Mouse (Mus musculus) hindbrain, embryonic 10.5 days (tissue): Measurements from ENCODE around the gene Dtx3l. TPM values are rescaled to one million over a fixed set of nuclear protein-coding genes. Genes with fewer than 3 reads are reported as not detected.
"Not testable (repeated sequence)": the region's sequence is repeated elsewhere in the genome, so short reads cannot be mapped to it uniquely, and the experiment has no call there.

Experiments
- DNase-seq: peaks from one replicate; pipeline ENCODE4 v3.0.0-alpha.2; 2017; ENCODE audit warnings: low spot score
- H3K27ac ChIP-seq: fragments of 300-500 bp; sonication (generic); 2 replicates; pipeline ENCODE4 v1.5.1; 2016; ENCODE audit warnings: mild to moderate bottlenecking, moderate library complexity
- H3K27me3 ChIP-seq: fragments of 300-500 bp; sonication (generic); 2 replicates; pipeline ENCODE4 v1.6.1; 2016; ENCODE audit warnings: mild to moderate bottlenecking; ENCODE audit not compliant: poor library complexity, insufficient read depth, severe bottlenecking
- H3K36me3 ChIP-seq: fragments of 300-500 bp; sonication (generic); 2 replicates; pipeline ENCODE4 v1.6.1; 2016; ENCODE audit warnings: mild to moderate bottlenecking, moderate library complexity
- H3K4me1 ChIP-seq: fragments of 300-500 bp; sonication (generic); replicated peaks from 2 replicates; pipeline ENCODE4 v1.6.1; 2016; ENCODE audit warnings: mild to moderate bottlenecking
- H3K4me3 ChIP-seq: fragments of 300-500 bp; sonication (generic); 2 replicates; pipeline ENCODE4 v1.5.1; 2016; ENCODE audit warnings: mild to moderate bottlenecking, moderate library complexity
- H3K9me3 ChIP-seq: fragments of 300-500 bp; sonication (generic); 2 replicates; pipeline ENCODE4 v1.6.1; 2016; ENCODE audit warnings: mild to moderate bottlenecking, moderate library complexity
- WGBS: fragments of 180-500 bp; shearing (Covaris S2); methylation state at CpG from one replicate; pipeline ENCODE4 v1.1.7; 2016; 5-methylcytosine and 5-hydroxymethylcytosine counted together
- polyA plus RNA-seq: library from polyadenylated mRNA; unstranded; fragments of >200 nt; fragmentation: Nextera tagmentation; extraction: Ambion mirVana; gene quantifications from 2 replicates; pipeline ENCODE4 v1.2.1, GENCODE M21; 2016

Gene Dtx3l
- polyA plus RNA-seq, 1 experiment from 2014 or later = 1.3 TPM

DNA sequence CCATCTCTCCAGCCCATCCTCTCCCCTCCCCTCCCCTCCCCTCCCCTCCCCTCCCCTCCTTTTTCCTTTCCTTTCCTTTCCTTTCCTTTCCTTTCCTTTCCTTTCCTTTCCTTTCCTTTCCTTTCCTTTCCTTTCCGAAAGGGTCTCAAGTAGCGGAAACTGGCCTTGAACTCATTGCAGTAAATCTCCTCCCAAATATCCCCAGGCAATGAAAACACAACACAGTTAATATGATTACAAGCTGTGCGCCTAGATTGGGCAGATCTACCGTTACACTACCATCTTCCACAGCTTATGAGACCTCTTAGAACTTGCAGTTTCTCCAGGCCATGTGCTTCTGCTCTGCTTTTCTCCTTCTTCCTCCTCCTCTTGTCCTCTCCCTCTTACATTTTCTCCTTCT lies 27.0 kb upstream of the Dtx3l start:
- H3K9me3 ChIP-seq, H3K36me3 ChIP-seq, H3K27ac ChIP-seq, H3K27me3 ChIP-seq, H3K4me3 ChIP-seq, H3K4me1 ChIP-seq, DNase-seq: not testable (repeated sequence)
- 82% methylated on average over 3 of the region's 4 CpGs for WGBS

DNA sequence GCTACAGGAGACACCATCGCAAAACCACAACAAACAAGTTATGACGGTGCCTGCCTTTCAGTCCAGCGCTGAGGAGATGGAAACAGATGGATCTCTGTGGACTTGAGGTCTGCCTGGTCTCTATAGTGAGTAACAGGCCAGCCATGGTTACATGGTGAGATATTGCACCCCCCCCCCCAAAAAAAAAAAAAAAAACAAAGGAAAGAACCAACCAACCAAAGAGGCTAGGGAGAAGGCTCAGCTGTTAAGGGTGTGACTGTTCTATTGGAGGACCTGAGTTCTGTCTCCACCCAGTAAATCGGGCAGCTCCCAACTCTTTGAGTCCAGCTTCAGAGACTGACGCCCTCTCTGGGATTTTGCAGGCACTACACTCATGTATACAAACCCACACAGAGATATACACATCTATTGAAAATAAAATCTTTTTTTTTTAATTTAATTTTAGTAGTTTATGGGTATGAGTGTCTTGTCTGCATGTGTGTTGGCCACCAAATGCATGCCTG lies 13.7 kb upstream of the Dtx3l start:
- no peak for DNase-seq
- no peaks in the 10 kb centered on the region for H3K9me3 ChIP-seq
- no peaks in the 10 kb centered on the region for H3K27me3 ChIP-seq
- 91% methylated on average over 5 of the region's 5 CpGs for WGBS
- H3K27ac ChIP-seq = no peak overlapping the region
- no peak overlapping the region for H3K4me3 ChIP-seq
- no peaks in the 10 kb centered on the region for H3K4me1 ChIP-seq
- H3K36me3 ChIP-seq = no peaks in the 10 kb centered on the region

DNA sequence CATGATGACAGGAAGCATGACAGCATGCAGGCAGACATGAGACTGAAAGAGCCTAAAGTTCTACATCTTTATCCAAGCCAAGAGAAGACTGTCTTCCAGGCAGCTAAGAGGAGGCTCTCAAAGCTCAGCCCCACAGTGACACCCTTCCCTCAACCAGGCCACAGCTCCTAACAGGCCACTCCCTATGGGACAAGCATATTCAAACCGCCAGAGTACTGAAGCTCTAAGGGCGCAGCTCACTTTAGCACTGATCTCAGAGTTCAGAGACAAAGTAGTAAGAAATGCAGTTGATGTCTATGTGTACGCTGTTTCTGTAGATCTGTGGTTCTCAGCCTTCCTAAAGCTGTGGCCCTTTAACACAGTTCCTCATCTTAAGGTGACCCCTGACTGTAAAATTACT lies 12.3 kb upstream of the Dtx3l start:
- WGBS = 95% methylated on average over 3 of the region's 3 CpGs
- no peaks in the 10 kb centered on the region for H3K36me3 ChIP-seq

GRCm38 (mm10) chr16:35949264-35949663 lies 10.3 kb upstream of the Dtx3l start:
- Histone ChIP-seq H3K36me3 (no peaks in the 10 kb centered on the region), H3K4me1 (no peaks in the 10 kb centered on the region), H3K27ac (no peak overlapping the region), H3K4me3 (no peak overlapping the region), H3K9me3 (no peaks in the 10 kb centered on the region), H3K27me3 (no peaks in the 10 kb centered on the region)
- no peak for DNase-seq
- WGBS = 93% methylated on average over 5 of the region's 5 CpGs

More for the DNA sequence above, 12.3 kb upstream of the Dtx3l start:
- no peak for DNase-seq
- no peaks in the 10 kb centered on the region for H3K9me3 ChIP-seq
- no peaks in the 10 kb centered on the region for H3K4me1 ChIP-seq
- no peak overlapping the region for H3K4me3 ChIP-seq
- no peaks in the 10 kb centered on the region for H3K27me3 ChIP-seq
- no peak overlapping the region for H3K27ac ChIP-seq

DNA sequence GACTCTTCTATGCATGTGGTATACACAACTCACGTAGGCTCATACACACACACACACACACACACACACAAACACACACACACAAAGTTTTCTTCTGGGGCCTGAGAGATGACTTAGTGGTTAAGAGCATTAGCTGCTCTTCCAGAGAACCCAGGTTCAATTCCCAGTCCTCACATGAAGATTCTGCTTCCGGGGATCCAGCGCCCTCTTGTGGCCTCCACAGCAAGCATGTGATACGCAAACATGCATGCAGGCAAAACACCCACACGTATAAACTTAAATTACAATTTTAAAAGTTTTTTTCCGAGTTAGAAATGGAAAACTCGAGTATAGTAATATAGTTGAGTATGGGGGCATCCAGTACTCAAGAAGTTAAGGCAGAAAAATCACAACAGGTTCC lies 2.4 kb upstream of the Dtx3l start:
- Histone ChIP-seq H3K36me3 (no peaks in the 10 kb centered on the region), H3K9me3 (no peaks in the 10 kb centered on the region), H3K27me3 (peaks cover 17% of the 10 kb centered on the region), H3K4me3 (no peak overlapping the region), H3K4me1 (peaks cover 14% of the 10 kb centered on the region), H3K27ac (no peak overlapping the region)
- WGBS = 82% methylated on average over 7 of the region's 7 CpGs
- no peak for DNase-seq

DNA sequence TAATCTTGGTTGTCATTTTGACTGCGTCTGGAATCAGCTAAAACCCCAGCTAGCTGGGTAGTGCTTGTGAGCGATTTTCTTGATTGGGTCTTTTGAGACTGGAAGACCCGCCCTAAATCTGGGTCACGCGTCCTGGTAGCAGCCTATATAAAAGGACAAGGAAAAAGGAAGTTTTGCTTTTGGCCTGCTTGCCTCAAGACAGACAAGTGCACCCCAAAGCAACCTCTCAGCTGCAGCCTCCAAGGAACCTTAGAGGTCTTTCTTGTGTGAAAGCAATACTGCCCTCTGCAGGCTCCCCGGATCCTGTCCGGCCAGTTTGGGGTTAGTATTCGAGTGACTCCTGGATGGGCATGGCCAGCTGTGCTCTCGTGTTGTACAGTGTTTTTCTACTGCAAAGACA lies 739 bp upstream of the Dtx3l start:
- peak; percentile 70 for DNase-seq
- Histone ChIP-seq H3K27ac (no peak overlapping the region), H3K4me1 (peaks cover 14% of the 10 kb centered on the region), H3K36me3 (no peaks in the 10 kb centered on the region), H3K9me3 (no peaks in the 10 kb centered on the region), H3K27me3 (peaks cover 17% of the 10 kb centered on the region), H3K4me3 (peak overlapping the region; percentile 65)
- WGBS = 15% methylated on average over 9 of the region's 9 CpGs

- H3K27ac ChIP-seq = peak overlapping the region; percentile 81
Measured at GRCm38 (mm10) chr16:35939261-35939660, 310 bp upstream of the Dtx3l start.

GRCm38 (mm10) chr16:35933181-35933580 lies 5.8 kb downstream of the Dtx3l start:
- no peaks in the 10 kb centered on the region for H3K9me3 ChIP-seq
- WGBS = 87% methylated on average over 10 of the region's 10 CpGs

More at GRCm38 (mm10) chr16:35939261-35939660, 310 bp upstream of the Dtx3l start:
- no peaks in the 10 kb centered on the region for H3K36me3 ChIP-seq
- 9% methylated on average over 6 of the region's 6 CpGs for WGBS
- H3K4me3 ChIP-seq = peak overlapping the region; percentile 65
- DNase-seq = no peak
- H3K27me3 ChIP-seq = peaks cover 17% of the 10 kb centered on the region
- peaks cover 14% of the 10 kb centered on the region for H3K4me1 ChIP-seq
- H3K9me3 ChIP-seq = no peaks in the 10 kb centered on the region

GRCm38 (mm10) chr16:35932179-35933055 lies 6.5 kb downstream of the Dtx3l start:
- DNase-seq = no peak
- Histone ChIP-seq H3K4me3 (no peak overlapping the region), H3K27me3 (no peaks in the 10 kb centered on the region; the same call in 1 of the 2 replicates), H3K9me3 (no peaks in the 10 kb centered on the region), H3K36me3 (no peaks in the 10 kb centered on the region), H3K4me1 (no peaks in the 10 kb centered on the region), H3K27ac (no peak overlapping the region)
- WGBS = 84% methylated on average over 19 of the region's 19 CpGs

More at GRCm38 (mm10) chr16:35933181-35933580, 5.8 kb downstream of the Dtx3l start:
- Histone ChIP-seq H3K36me3 (no peaks in the 10 kb centered on the region), H3K4me3 (no peak overlapping the region), H3K27me3 (peaks cover under 1% of the 10 kb centered on the region), H3K27ac (no peak overlapping the region), H3K4me1 (peaks cover under 1% of the 10 kb centered on the region; the same call in 1 of the 2 replicates)
- no peak for DNase-seq

- H3K36me3 ChIP-seq = no peaks in the 10 kb centered on the region
Measured at GRCm38 (mm10) chr16:35924341-35924740, 14.6 kb downstream of the Dtx3l start.

GRCm38 (mm10) chr16:35923546-35924198 lies 15.3 kb downstream of the Dtx3l start:
- no peak overlapping the region for H3K4me3 ChIP-seq
- no peak for DNase-seq
- no peak overlapping the region for H3K27ac ChIP-seq
- no peaks in the 10 kb centered on the region for H3K36me3 ChIP-seq
- H3K9me3 ChIP-seq = no peaks in the 10 kb centered on the region
- no peaks in the 10 kb centered on the region for H3K27me3 ChIP-seq
- WGBS = 81% methylated on average over 7 of the region's 7 CpGs
- H3K4me1 ChIP-seq = no peaks in the 10 kb centered on the region

More at GRCm38 (mm10) chr16:35924341-35924740, 14.6 kb downstream of the Dtx3l start:
- Histone ChIP-seq H3K27me3 (no peaks in the 10 kb centered on the region), H3K27ac (no peak overlapping the region), H3K4me1 (no peaks in the 10 kb centered on the region), H3K4me3 (no peak overlapping the region), H3K9me3 (no peaks in the 10 kb centered on the region)
- DNase-seq = no peak
- WGBS = 91% methylated on average over 5 of the region's 5 CpGs

- no peaks in the 10 kb centered on the region for H3K4me1 ChIP-seq
- H3K27ac ChIP-seq = no peak overlapping the region
- H3K4me3 ChIP-seq = no peak overlapping the region
- DNase-seq = no peak
- no peaks in the 10 kb centered on the region for H3K9me3 ChIP-seq
- no peaks in the 10 kb centered on the region for H3K27me3 ChIP-seq
- no peaks in the 10 kb centered on the region for H3K36me3 ChIP-seq
- WGBS = 85% methylated on average over 3 of the region's 3 CpGs
Measured at GRCm38 (mm10) chr16:35922301-35922895, 16.6 kb downstream of the Dtx3l start.
